Mouse (Mus musculus) brown adipose tissue, adult 24 weeks (tissue): Measurements from ENCODE around the gene Ankrd11. TPM values are rescaled to one million over a fixed set of nuclear protein-coding genes. Genes with fewer than 3 reads are reported as not detected.

Experiments used
- H3K27ac ChIP-seq: fragments of 200-500 bp; replicated peaks from 2 replicates; pipeline ENCODE4 v1.5.1; 2012; ENCODE audit warnings: low read depth, mild to moderate bottlenecking, low read length
- H3K4me1 ChIP-seq: fragments of 200-500 bp; 2 replicates; pipeline ENCODE4 v1.6.1; 2012; ENCODE audit warnings: low read length, mixed read lengths; ENCODE audit not compliant: control insufficient read depth, insufficient read depth, insufficient read length
- H3K4me3 ChIP-seq: fragments of 200-500 bp; 2 replicates; pipeline ENCODE4 v1.5.1; 2012; ENCODE audit warnings: low read depth, mild to moderate bottlenecking, low read length, moderate library complexity; ENCODE audit not compliant: insufficient read depth
- polyA plus RNA-seq: library from polyadenylated mRNA; stranded (reverse); fragments of >200 nt; gene quantifications from 2 replicates; pipeline ENCODE4 v1.2.4, GENCODE M21; 2012; ENCODE audit not compliant: missing spikeins, insufficient read depth, insufficient read length

Ankrd11 gene
- polyA plus RNA-seq, 1 experiment = 37.9 TPM

DNA sequence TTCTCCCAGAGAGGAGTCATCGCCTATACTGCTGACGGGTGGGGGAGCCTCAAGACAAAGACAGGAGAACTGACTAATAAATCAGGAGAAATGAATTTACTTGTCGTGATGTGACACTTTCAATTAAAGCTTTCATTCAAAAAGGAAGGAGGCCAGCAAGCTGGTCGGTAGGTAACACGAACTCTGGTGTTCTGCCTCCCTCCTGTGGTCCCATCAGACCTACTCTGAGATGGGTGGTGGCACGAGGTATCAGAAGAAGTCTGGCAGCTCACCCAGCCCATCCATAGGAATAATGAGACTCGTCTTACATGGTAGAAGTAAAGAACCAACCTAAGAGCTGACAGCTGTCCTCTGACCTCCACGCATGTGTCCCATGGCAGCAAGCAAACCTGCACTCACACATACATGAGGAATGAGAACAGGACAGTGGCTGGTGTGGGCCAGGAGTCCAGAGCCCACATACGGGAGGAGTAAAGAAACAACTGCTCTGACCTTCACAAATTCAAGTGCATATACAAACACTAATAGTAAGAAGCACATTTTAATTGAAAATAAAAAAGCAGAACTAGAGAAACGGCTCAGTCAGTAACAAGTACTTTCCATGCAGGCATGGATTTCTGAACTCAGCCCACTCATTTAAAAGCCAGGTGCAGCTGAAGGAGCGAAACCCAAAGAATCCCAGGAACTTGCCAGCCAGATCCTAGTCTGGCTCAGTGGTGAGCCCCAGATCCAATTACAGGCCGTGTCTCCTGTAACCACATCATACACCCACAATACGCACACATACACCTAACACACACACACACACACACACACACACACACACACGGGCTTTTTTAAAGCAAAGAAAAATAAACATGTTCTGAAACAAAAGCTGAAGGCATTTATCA lies 37.8 kb downstream of the Ankrd11 start:
- Histone ChIP-seq H3K27ac (no peak overlapping the region; the same call in 1 of the 2 replicates), H3K4me1 (peaks cover 36% of the 10 kb centered on the region), H3K4me3 (no peak overlapping the region)

DNA sequence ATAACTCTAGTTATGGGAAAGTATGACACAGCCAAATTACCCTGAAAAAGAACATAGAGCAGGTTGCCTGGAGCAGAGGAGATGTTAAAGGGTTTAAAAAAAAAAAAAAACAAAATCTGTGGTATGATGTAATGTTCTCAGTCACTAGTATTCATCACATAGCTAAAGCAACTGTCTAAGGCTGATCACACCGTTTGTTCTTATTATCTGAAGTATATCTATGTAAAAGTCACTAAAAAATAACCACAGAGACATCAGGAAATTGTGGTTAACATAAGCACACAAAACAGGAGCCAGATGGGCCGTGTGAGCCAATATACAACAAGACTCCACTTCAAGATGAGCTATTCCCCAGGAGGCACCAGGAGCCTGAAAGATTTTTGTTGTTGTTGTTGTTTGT lies 41.8 kb downstream of the Ankrd11 start:
- H3K4me3 ChIP-seq = no peak overlapping the region
- H3K27ac ChIP-seq = no peak overlapping the region
- H3K4me1 ChIP-seq = peaks cover 23% of the 10 kb centered on the region

DNA sequence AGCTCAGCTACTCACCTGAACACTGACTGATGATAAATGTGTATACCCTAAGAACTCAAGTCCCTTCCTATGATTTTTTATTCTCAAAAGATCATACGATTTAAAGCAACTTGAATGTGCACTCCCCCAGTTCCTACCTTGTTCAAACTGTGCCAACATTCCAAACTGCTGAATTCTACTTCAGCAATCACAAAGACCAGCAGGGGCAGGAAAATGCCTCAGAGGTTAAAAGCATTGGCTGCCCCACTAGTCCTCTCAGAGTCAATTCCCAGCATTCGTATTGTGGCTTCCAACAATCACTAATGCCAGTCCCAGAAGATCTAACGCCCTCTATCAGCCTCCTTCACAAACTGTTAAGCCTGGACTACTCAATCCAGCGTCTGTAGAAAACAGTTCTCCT lies 44.1 kb downstream of the Ankrd11 start:
- Histone ChIP-seq H3K4me3 (no peak overlapping the region), H3K27ac (no peak overlapping the region), H3K4me1 (peaks cover 21% of the 10 kb centered on the region)

DNA sequence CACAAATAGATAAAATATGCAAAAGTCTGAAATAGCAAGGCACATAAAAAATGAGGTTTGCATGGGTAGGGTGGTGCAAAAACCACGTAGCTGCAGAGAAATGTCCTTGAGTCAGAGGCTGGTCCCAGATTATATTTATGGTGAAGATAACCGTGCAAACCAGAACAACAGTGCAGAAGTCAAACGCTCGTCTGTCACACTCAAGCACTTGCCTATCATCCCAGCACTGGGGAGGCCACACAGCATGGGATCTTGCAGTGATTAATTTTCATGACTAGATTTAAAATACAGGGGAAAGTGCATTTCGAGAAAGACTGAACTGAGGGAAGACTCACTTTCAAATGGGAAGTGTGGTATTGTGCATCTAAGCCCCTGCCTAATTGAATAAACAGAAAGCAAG lies 48.3 kb downstream of the Ankrd11 start:
- Histone ChIP-seq H3K4me3 (no peak overlapping the region), H3K4me1 (peaks cover 38% of the 10 kb centered on the region), H3K27ac (no peak overlapping the region)

DNA sequence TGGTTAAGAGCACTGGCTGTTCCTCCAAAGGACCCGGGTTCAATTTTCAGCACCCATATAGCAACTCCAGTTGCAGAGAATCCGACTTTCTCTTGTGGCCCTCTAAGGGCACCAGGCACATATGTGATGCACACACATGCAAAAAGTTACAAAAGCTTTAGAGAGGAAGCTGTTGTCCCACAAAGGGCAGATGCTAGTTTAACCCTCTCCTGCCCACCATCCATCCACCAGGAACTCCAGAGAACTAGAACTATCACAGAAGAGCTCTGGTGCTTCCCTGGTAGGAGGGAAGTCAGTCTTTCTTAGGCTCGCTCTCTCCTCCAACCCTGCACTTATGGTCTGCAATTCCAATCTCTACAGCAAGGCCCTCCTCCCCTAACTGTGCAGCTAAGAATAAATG lies 49.0 kb downstream of the Ankrd11 start:
- peaks cover 37% of the 10 kb centered on the region for H3K4me1 ChIP-seq
- no peak overlapping the region for H3K27ac ChIP-seq
- no peak overlapping the region for H3K4me3 ChIP-seq

DNA sequence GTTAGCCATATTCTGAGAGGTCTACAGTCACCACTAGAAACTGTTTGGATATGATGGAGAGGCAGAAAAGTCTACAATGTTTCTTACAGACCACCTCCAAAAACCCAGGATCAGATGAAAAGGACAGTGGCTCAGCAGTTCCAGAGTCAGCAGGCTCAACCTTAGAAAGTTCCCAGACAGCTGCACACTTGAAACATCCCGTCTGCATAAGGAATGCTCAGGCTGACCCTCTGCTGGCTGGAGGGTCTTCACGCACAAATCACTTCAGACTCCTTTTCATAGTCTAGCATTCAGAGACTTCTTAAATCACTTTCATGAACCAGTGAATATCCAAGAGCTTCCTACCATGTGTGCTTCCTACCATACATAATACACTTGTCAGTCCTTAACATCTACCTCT lies 49.8 kb downstream of the Ankrd11 start:
- no peak overlapping the region for H3K27ac ChIP-seq
- no peak overlapping the region for H3K4me3 ChIP-seq
- H3K4me1 ChIP-seq = peaks cover 40% of the 10 kb centered on the region

DNA sequence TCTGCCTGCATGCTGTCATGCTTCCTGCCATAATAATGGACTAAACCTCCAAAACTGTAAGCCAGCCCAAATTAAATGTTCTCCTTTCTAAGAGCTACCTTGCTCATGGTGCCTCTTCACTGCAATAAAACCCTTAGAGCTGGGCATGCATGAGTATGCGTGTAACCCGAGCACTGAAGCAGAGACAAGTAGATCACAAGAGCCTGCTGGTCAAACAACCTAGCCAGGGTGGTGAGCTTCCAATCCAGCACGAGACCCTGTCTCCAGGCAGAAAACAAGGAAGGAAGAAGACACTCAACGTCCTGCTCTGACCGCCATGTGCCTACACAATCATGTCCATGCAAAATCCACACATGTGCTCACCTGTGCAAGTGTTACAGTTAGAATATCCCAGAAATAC lies 50.7 kb downstream of the Ankrd11 start:
- Histone ChIP-seq H3K4me3 (no peak overlapping the region), H3K27ac (no peak overlapping the region)

DNA sequence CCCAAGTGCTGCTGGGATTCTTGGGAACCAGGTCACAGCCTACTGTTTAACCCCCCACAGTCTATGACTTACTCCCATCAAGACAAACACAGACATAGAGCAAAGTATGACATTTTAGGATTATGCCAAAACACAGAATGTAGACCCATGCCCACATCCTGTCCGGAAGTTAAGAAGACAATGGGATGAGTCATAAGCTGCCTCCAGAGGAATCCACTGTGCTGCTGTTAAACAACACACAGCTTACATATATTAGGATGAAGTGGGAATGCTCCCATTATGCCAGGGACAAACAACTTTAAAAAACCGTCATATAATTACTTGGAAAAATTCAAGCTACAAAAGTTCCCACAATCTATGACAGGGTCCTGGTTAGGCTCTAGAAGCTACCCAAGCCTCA lies 52.1 kb downstream of the Ankrd11 start:
- Histone ChIP-seq H3K27ac (0 out of 2 replicates have a peak overlapping the region, but pooled peaks have one; percentile 27), H3K4me1 (peaks cover 53% of the 10 kb centered on the region), H3K4me3 (no peak overlapping the region)

More for the DNA sequence above, 50.7 kb downstream of the Ankrd11 start:
- H3K4me1 ChIP-seq = peaks cover 47% of the 10 kb centered on the region

DNA sequence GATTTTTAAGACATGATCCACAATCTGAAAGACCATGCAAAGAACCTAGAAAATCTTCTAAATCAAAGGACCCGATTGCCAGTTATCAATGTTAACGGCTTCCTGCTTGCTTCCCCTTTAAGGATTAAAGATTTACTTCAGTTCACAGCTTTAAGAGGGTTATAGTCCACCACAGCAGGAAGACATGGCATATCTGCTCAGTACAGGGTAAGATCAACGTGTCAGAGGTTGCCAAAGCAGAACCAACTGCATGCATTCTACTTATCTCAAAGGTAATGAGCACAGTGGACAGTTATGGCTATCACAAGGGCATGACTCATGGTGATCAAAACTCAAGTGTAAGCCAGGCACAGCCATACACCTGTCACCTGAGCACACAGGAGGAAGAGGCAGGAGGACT lies 53.1 kb downstream of the Ankrd11 start:
- Histone ChIP-seq H3K4me1 (peaks cover 62% of the 10 kb centered on the region), H3K4me3 (no peak overlapping the region), H3K27ac (no peak overlapping the region)

DNA sequence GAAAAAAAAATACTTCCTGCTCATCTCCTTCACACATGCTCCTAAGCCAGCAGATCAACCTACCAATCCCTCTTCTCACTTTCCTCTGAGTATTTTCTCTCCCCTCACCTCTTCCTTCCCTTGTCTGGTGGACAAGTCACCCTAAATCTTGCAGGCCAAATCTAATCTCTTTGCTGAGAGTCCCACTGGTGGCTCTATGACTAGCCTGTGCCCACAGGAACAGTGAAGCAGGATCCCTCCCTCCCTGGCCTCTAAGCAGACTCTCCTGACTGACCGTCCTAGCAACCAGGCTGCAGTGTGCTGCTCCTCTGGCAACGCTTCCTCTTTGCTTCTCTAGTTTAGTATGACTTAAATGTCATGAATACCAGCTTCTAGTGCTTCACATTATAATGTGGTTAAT lies 54.8 kb downstream of the Ankrd11 start:
- Histone ChIP-seq H3K4me3 (no peak overlapping the region), H3K4me1 (peaks cover 52% of the 10 kb centered on the region), H3K27ac (no peak overlapping the region)

DNA sequence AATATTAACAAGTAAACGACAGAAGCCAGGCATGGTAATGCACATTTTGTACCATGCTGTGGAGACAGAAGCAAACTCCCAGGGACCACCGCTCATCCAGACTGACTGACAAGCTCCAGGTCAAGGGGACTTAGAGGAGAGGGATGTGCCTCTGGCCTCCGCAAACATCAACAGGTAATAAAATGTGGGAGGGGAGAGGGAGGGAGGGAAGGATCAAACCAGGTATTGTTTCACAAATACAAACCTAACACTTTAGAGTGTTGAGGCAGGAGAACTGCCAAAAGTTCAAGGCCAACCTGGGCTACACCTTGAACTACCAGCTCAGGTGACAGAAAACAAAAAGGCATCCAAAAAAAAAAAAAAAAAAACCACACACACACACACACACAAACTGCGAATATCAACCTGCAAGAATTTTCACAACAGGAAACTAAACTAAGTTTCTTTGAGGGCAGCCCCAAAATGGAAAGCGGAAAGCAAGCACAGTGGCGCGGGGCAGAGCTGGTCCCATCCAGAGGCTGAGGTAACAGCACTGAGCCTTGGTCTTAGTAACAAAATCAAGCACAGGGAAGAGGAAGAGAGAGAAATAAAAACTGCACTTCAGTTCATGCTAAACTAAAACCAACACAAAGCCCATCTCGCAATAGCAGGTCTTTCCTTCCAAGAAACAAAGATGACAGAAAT lies 55.4 kb downstream of the Ankrd11 start:
- Histone ChIP-seq H3K27ac (peak overlapping the region; percentile 19; the same call in 1 of the 2 replicates), H3K4me3 (no peak overlapping the region), H3K4me1 (peaks cover 51% of the 10 kb centered on the region)

DNA sequence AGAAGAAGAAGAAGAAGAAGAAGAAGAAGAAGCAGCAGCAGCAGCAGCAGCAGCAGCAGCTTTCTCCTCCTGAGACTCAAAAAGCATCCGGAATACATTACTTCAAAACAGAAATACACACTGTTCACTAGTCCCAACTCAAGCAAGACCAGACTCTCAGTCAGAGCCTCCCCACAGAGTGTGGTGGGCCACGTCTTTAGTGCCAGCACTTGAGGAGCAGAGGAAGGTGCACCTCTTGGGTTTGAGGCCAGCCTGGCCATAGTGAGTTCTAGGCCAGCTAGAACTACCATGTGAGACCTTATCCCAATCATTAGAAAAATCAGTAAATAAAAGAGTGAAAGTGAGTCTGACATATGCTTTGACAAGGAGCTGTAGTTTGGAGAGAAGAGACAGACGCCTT lies 57.9 kb downstream of the Ankrd11 start:
- peaks cover 55% of the 10 kb centered on the region for H3K4me1 ChIP-seq
- no peak overlapping the region for H3K4me3 ChIP-seq
- no peak overlapping the region for H3K27ac ChIP-seq

DNA sequence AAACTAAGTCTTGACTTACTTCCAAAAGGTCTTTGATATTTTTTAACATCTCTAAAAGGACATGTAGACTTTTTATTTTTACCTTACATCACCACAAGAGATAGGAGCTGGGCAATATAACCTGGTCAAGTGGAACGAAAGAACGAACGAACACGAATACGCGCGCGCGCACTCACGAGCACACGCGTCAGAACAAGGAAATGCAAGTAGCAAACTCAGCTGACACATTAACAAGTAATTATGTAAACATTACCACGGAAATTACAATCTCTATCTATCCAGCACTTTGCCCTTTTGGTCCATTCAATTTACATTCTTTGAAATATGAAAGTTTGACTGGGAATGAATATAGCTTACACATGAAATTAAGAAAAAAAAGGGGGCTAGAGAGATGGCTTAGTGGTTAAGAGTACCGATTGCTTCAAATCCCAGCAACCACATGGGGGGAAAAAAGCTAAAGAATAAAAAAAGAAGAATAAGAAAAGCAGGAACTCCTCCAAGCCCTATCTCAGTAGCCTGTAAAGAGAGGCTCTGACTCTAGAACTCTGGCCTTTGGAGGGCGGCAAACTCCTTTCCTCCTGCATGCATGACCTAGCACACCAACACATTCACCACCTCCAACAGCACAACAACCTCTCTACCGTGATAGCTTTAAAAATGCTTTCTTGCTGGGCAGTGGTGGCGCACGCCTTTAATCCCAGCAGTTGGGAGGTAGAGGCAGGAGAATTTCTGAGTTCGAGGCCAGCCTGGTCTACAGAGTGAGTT lies 58.7 kb downstream of the Ankrd11 start:
- Histone ChIP-seq H3K27ac (no peak overlapping the region), H3K4me1 (peaks cover 56% of the 10 kb centered on the region), H3K4me3 (no peak overlapping the region)

DNA sequence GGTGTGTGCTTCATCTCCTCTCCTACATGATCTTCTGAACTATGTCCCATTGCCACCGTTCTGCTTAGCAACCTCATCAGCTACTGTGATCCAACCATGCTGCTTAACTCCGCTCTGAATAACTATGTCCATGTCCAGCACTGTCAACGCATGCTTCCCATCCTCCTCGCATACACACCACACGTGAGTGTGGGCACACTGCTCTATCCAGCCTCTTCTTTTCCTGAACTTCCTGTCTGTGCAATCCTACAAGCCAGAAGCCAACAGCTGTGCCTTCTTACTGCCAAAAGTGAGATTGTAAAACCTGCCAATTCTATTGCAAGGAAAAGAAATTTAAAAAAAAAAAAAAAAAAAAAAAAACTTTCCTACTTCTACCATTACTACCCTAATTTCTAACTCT lies 60.4 kb downstream of the Ankrd11 start:
- Histone ChIP-seq H3K4me3 (no peak overlapping the region), H3K27ac (no peak overlapping the region), H3K4me1 (peaks cover 51% of the 10 kb centered on the region)

DNA sequence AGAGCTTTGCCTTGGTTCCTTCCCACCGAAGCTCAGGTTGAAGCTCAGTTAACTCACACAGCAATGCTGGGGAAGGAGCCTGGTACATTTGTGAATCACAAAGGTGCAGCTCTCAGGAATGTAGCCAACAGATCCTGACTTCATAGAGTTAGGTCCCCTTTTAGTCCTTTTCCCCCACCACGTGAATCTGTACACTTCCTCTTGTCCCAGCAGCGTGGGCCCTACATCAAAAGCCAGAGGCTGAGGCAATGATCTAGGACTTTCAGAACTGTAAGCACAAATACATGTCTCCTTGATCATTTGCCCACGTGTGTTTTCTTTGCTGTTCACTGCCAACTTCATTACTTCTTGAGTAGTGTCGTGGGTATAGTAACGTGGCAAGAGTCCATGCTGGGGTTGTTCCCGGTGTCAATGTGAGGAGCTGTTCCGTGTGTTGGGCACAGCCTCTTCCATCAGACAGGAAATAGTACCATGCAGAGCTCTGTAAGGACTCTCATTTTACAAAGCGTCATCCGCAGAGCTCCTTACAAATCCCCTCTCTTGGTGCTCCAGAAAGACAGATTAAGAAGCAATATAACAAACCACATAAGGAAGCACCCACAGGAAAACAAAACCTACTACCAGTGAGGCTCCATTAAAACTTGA lies 62.1 kb downstream of the Ankrd11 start:
- Histone ChIP-seq H3K4me1 (peaks cover 40% of the 10 kb centered on the region), H3K4me3 (no peak overlapping the region), H3K27ac (no peak overlapping the region)
